Mouse (Mus musculus): ENCODE results near the gene Kit.

- no peak for TF ChIP-seq CTCF (IDR thresholded peaks at IDR 0.05; ENCODE audit: low read depth)
- no peak for TF ChIP-seq EP300 (IDR thresholded peaks at IDR 0.05; ENCODE audit: low read depth)
Measured at GRCm38 (mm10) chr5:75589552-75590346, 15.0 kb downstream of the Kit start.

Measured in liver, embryonic 14.5 days (tissue).